Mouse (Mus musculus) MEL (cell line): ENCODE data around the gene Myh10. TPM values are rescaled to one million over a fixed set of nuclear protein-coding genes. Genes with fewer than 3 reads are reported as not detected.

ENCODE experiments used
- DNase-seq: peaks from one replicate; pipeline ENCODE4 v3.0.0; 2011; ENCODE audit warnings: low read depth, low spot score
- H3K27ac ChIP-seq: 2 replicates; pipeline ENCODE4 v1.5.1; 2012; ENCODE audit warnings: low read depth, mild to moderate bottlenecking, control low read depth, low read length, moderate library complexity; ENCODE audit not compliant: control insufficient read depth
- H3K27me3 ChIP-seq, 2 experiments: fragments of 150-350 bp in 1 of 2; sonication (generic) in 1 of 2; 2 replicates each; pipeline ENCODE4 v1.6.1; 2012; ENCODE audit warnings: low read length in 2 of 2, mild to moderate bottlenecking in 2 of 2, improper control_type of control experiment in 1 of 2, moderate library complexity in 1 of 2; ENCODE audit not compliant: insufficient read depth in 2 of 2, control insufficient read depth in 1 of 2
- H3K36me3 ChIP-seq, 2 experiments: 2 replicates each; pipeline ENCODE4 v1.6.1; 2012 to 2014; ENCODE audit warnings: low read length in 2 of 2, improper control_type of control experiment in 1 of 2, inconsistent platforms in 1 of 2, mild to moderate bottlenecking in 1 of 2; ENCODE audit not compliant: insufficient read depth in 2 of 2, control insufficient read depth in 1 of 2
- H3K4me1 ChIP-seq, 2 experiments: fragments of 150-350 bp in 1 of 2; sonication (generic) in 1 of 2; 2 replicates each; pipeline ENCODE4 v1.6.1; 2012; ENCODE audit warnings: low read length in 2 of 2, improper control_type of control experiment in 1 of 2, mild to moderate bottlenecking in 1 of 2; ENCODE audit not compliant: insufficient read depth in 2 of 2, control insufficient read depth in 1 of 2
- H3K4me3 ChIP-seq, 2 experiments: fragments of 150-350 bp in 1 of 2; sonication (generic) in 1 of 2; 2 replicates each; pipeline ENCODE4 v1.5.1; 2012; ENCODE audit warnings: low read depth in 2 of 2, low read length in 2 of 2, mild to moderate bottlenecking in 2 of 2, moderate library complexity in 2 of 2, control low read depth in 1 of 2, improper control_type of control experiment in 1 of 2; ENCODE audit not compliant: control insufficient read depth in 1 of 2, insufficient read depth in 1 of 2
- H3K79me2 ChIP-seq: 2 replicates; pipeline ENCODE4 v1.6.1; 2012; ENCODE audit warnings: mild to moderate bottlenecking, low read length, moderate library complexity; ENCODE audit not compliant: control insufficient read depth, poor library complexity, insufficient read depth
- H3K9ac ChIP-seq: 2 replicates; pipeline ENCODE4 v1.6.1; 2012; ENCODE audit warnings: low read depth, mild to moderate bottlenecking, control low read depth, low read length, moderate library complexity; ENCODE audit not compliant: control insufficient read depth, poor library complexity, severe bottlenecking
- H3K9me3 ChIP-seq: fragments of 150-350 bp; sonication (generic); replicated peaks from 2 replicates; pipeline ENCODE4 v1.6.1; 2012; ENCODE audit warnings: mild to moderate bottlenecking, low read length, improper control_type of control experiment, moderate library complexity; ENCODE audit not compliant: insufficient read depth
- CHD1 ChIP-seq: IDR thresholded peaks from 2 replicates; pipeline ENCODE4 v1.6.1; 2012; ENCODE audit warnings: low read depth, mild to moderate bottlenecking, inconsistent platforms, low read length, improper control_type of control experiment
- CTCF ChIP-seq, 3 experiments: IDR thresholded peaks in 2 of 3; conservative IDR thresholded peaks in 1 of 3; 2 replicates each; pipeline ENCODE4 v1.5.1; 2011 to 2012; ENCODE audit warnings: low read length in 3 of 3, low read depth in 2 of 3, mild to moderate bottlenecking in 2 of 3, improper control_type of control experiment in 1 of 3, inconsistent platforms in 1 of 3, mixed read lengths in 1 of 3, moderate library complexity in 1 of 3; ENCODE audit not compliant: control insufficient read depth in 1 of 3, insufficient read depth in 1 of 3, poor library complexity in 1 of 3, severe bottlenecking in 1 of 3
- E2F4 ChIP-seq: IDR thresholded peaks from 2 replicates; pipeline ENCODE4 v1.6.1; 2011; ENCODE audit warnings: low read depth, low read length, improper control_type of control experiment, borderline replicate concordance
- ELF1 ChIP-seq: IDR thresholded peaks from 2 replicates; pipeline ENCODE4 v1.6.1; 2014; ENCODE audit warnings: low read depth, mild to moderate bottlenecking, inconsistent platforms, low read length, improper control_type of control experiment, moderate library complexity
- ETS1 ChIP-seq: IDR thresholded peaks from 2 replicates; pipeline ENCODE4 v1.6.1; 2012; ENCODE audit warnings: low read depth, mild to moderate bottlenecking, inconsistent platforms, low read length, improper control_type of control experiment, moderate library complexity
- GABPA ChIP-seq: IDR thresholded peaks from 2 replicates; pipeline ENCODE4 v1.6.1; 2012; ENCODE audit warnings: low read depth, mild to moderate bottlenecking, inconsistent platforms, low read length, improper control_type of control experiment, moderate library complexity
- GATA1 ChIP-seq: IDR thresholded peaks from 2 replicates; pipeline ENCODE4 v1.6.1; 2011; ENCODE audit warnings: low read depth, low read length, improper control_type of control experiment
- HCFC1 ChIP-seq: IDR thresholded peaks from 2 replicates; pipeline ENCODE4 v1.6.1; 2012; ENCODE audit warnings: low read depth, mild to moderate bottlenecking, inconsistent platforms, low read length, improper control_type of control experiment, moderate library complexity
- JUND ChIP-seq: IDR thresholded peaks from 2 replicates; pipeline ENCODE4 v1.6.1; 2011; ENCODE audit warnings: low read depth, mild to moderate bottlenecking, improper control_type of control experiment, low read length
- KAT2A ChIP-seq: conservative IDR thresholded peaks from 2 replicates; pipeline ENCODE4 v1.6.1; 2012; ENCODE audit warnings: low read depth, low read length, improper control_type of control experiment, inconsistent platforms
- MEF2A ChIP-seq: IDR thresholded peaks from 2 replicates; pipeline ENCODE4 v1.6.1; 2014; ENCODE audit warnings: low read depth, mild to moderate bottlenecking, inconsistent platforms, low read length, improper control_type of control experiment; ENCODE audit not compliant: poor library complexity, insufficient replicate concordance, severe bottlenecking; ENCODE audit errors: extremely low read depth
- MXI1 ChIP-seq: IDR thresholded peaks from 2 replicates; pipeline ENCODE4 v1.6.1; 2011; ENCODE audit warnings: mild to moderate bottlenecking, low read depth, low read length, improper control_type of control experiment
- MYB ChIP-seq: IDR thresholded peaks from 2 replicates; pipeline ENCODE4 v1.6.1; 2011; ENCODE audit warnings: mild to moderate bottlenecking, low read depth, low read length, improper control_type of control experiment
- NELFE ChIP-seq: IDR thresholded peaks from 2 replicates; pipeline ENCODE4 v1.6.1; 2011; ENCODE audit warnings: low read depth, low read length, improper control_type of control experiment
- NRF1 ChIP-seq: IDR thresholded peaks from 2 replicates; pipeline ENCODE4 v1.6.1; 2014; ENCODE audit warnings: low read depth, mild to moderate bottlenecking, inconsistent platforms, low read length, improper control_type of control experiment, moderate library complexity; ENCODE audit not compliant: poor library complexity, insufficient read depth, severe bottlenecking
- POLR2AphosphoS5 ChIP-seq: IDR thresholded peaks from 2 replicates; pipeline ENCODE4 v1.6.1; 2012; ENCODE audit warnings: low read depth, borderline replicate concordance, mild to moderate bottlenecking, inconsistent platforms, low read length, moderate library complexity, mixed read lengths
- SIN3A ChIP-seq: IDR thresholded peaks from 2 replicates; pipeline ENCODE4 v1.6.1; 2012; ENCODE audit warnings: low read length, improper control_type of control experiment, inconsistent platforms
- SMC3 ChIP-seq: IDR thresholded peaks from 2 replicates; pipeline ENCODE4 v1.6.1; 2011; ENCODE audit warnings: low read depth, low read length, improper control_type of control experiment
- TAL1 ChIP-seq: IDR thresholded peaks from 2 replicates; pipeline ENCODE4 v1.6.1; 2012; ENCODE audit warnings: mild to moderate bottlenecking, inconsistent platforms, low read length, moderate library complexity, mixed read lengths
- TCF12 ChIP-seq: IDR thresholded peaks from 2 replicates; pipeline ENCODE4 v1.6.1; 2014; ENCODE audit warnings: low read depth, mild to moderate bottlenecking, inconsistent platforms, low read length, improper control_type of control experiment, moderate library complexity
- UBTF ChIP-seq: IDR thresholded peaks from 2 replicates; pipeline ENCODE4 v1.6.1; 2012; ENCODE audit warnings: low read depth, mild to moderate bottlenecking, inconsistent platforms, low read length, improper control_type of control experiment, moderate library complexity, borderline replicate concordance; ENCODE audit not compliant: insufficient read depth
- USF2 ChIP-seq, 2 experiments: IDR thresholded peaks; 2 replicates each; pipeline ENCODE4 v1.6.1; 2011 to 2012; ENCODE audit warnings: improper control_type of control experiment in 2 of 2, low read length in 2 of 2, borderline replicate concordance in 1 of 2, inconsistent platforms in 1 of 2, low read depth in 1 of 2, mild to moderate bottlenecking in 1 of 2; ENCODE audit not compliant: insufficient read depth in 1 of 2
- ZC3H11A ChIP-seq: IDR thresholded peaks from 2 replicates; pipeline ENCODE4 v1.6.1; 2012; ENCODE audit warnings: low read depth, mild to moderate bottlenecking, inconsistent platforms, low read length, improper control_type of control experiment
- ZNF384 ChIP-seq: IDR thresholded peaks from 2 replicates; pipeline ENCODE4 v1.6.1; 2012; ENCODE audit warnings: low read depth, mild to moderate bottlenecking, inconsistent platforms, low read length, improper control_type of control experiment
- polyA plus RNA-seq, 2 experiments: library from polyadenylated mRNA; stranded (reverse) in 1 of 2; unstranded in 1 of 2; fragments of >175 nt in 1 of 2; fragments of >200 nt in 1 of 2; gene quantifications; 2 replicates each; pipeline versions ENCODE4 v1.2.1 to v1.2.4; 2012; ENCODE audit warnings: low replicate concordance in 2 of 2, low read depth in 1 of 2; ENCODE audit not compliant: insufficient read length in 2 of 2, insufficient read depth in 1 of 2, missing spikeins in 1 of 2
- total RNA-seq: library from RNA; depleted of rRNA; stranded (reverse); fragments of 300-350 nt; gene quantifications from 2 replicates; pipeline ENCODE4 v1.2.3, GENCODE M21; 2012

Myh10 gene
- total and polyA plus RNA-seq, 3 experiments = 99.3 to 187 (median 127) TPM

DNA sequence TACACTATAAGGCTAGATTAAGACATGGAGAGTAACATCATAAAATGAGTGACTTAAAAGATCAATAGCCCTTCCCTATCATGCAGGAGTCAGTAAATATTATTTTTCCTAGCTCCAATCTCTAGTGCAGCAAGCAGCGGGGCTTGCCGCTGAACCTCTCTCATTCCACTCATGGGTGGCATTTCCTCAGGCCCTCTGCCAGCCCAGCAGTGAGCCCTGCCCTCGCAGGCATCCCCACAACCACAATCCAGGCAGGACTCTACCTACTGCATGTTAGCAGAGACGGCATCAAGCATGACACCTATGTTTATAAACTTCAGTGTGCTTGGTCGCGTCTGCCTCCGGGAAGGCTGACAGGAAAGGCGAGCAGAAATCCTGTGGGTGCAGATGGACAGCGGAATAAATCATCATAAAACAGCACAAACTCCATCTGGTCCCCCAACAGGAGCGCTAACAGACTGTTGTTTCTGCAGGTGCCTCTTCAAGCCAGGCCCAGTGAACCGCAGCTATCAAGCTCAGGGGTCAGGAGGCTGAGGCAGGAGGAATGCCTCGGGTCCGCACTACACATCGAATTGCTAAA lies 128.0 kb downstream of the Myh10 start:
- H3K79me2 ChIP-seq = peaks cover 3% of the 10 kb centered on the region; the same call in 1 of the 2 replicates
- H3K36me3 ChIP-seq = peaks cover 0 to 37% of the 10 kb centered on the region in 2 experiments; a peak in 2 of 4 replicates
- no peaks in the 10 kb centered on the region for H3K27me3 ChIP-seq
- H3K9me3 ChIP-seq = no peaks in the 10 kb centered on the region
- no peak for DNase-seq
- H3K9ac ChIP-seq = no peak overlapping the region
- H3K27ac ChIP-seq = no peak overlapping the region
- no peak overlapping the region for H3K4me3 ChIP-seq
- TF ChIP-seq ETS1 (no peak), ELF1 (no peak), UBTF (no peak), MEF2A (no peak), NRF1 (no peak), KAT2A (no peak), HCFC1 (no peak), GATA1 (no peak)
- TF ChIP-seq, all 39 proteins: peak for 0
- no peaks in the 10 kb centered on the region for H3K4me1 ChIP-seq

DNA sequence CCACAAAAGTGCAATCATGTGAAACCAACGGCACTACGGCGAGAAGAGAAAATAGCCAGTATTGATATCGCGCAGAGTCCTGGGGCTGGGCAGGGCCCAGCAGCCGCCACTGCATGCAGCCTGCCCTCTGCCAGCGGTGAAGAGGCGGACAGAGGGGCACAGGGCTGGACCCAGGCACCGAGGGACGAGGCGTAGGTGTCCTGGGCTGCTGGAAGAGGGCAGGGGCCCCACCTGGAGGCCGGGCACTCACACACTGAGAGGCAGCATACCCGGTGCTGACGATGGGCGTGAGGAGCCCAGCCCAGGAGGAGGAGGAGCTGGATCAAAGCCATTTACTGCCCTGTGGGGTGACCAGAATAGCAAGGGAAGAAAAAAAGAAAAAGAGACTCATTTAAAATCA lies 131.0 kb downstream of the Myh10 start:
- Histone ChIP-seq H3K9me3 (no peaks in the 10 kb centered on the region), H3K4me3 (no peak overlapping the region), H3K9ac (no peak overlapping the region), H3K27ac (no peak overlapping the region), H3K36me3 (peaks cover 20 to 43% of the 10 kb centered on the region in 2 experiments), H3K79me2 (peaks cover 9% of the 10 kb centered on the region; the same call in 1 of the 2 replicates), H3K4me1 (peaks cover 16 to 19% of the 10 kb centered on the region in 2 experiments), H3K27me3 (no peaks in the 10 kb centered on the region)
- DNase-seq = no peak
- no peak for TF ChIP-seq E2F4
- no peak for TF ChIP-seq ELF1

DNA sequence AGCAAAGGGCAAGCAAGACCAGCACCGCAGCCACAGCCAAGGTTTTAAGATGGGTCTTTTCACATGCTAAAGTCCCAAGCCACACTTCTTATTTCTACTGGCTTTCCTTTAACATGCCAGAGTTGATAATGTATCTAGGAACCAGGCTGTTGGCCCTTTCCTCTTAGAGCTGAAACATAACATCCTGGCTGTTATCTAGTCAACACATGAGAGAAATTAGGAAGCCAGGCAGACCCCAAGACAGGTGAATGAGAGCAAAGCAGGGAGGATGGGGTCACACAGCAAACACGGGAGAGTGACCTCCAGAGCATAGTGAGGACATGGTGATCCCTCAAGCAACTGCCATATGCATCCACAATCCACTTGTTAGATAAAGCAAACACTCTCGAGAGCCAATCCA lies 135.4 kb downstream of the Myh10 start:
- peak; percentile 62 for DNase-seq
- H3K27me3 ChIP-seq = no peaks in the 10 kb centered on the region
- TF ChIP-seq GATA1 = peak; percentile 81
- TF ChIP-seq JUND = no peak
- no peak for TF ChIP-seq USF2 (IDR thresholded peaks at IDR 0.05; ENCODE audit: borderline replicate concordance in 1 of 2, insufficient read depth in 1 of 2, low read depth in 1 of 2, low read length in 2 of 2)
- TF ChIP-seq CHD1 = no peak
- no peak for TF ChIP-seq POLR2AphosphoS5
- TF ChIP-seq CTCF (IDR thresholded peaks at IDR 0.05 in 2 of 3, conservative IDR thresholded peaks at IDR 0.05 in 1 of 3; ENCODE audit: control insufficient read depth in 1 of 3, insufficient read depth in 1 of 3, low read depth in 2 of 3, low read length in 3 of 3, poor library complexity in 1 of 3, severe bottlenecking in 1 of 3) = no peak
- TF ChIP-seq GABPA = no peak
- TF ChIP-seq SMC3 = no peak
- peak; percentile 60; the same call in 1 of the 2 replicates for TF ChIP-seq SIN3A
- TF ChIP-seq TAL1 = peak; percentile 56
- peak; percentile 72; the same call in 1 of the 2 replicates for TF ChIP-seq MYB
- peak; percentile 18; the same call in 1 of the 2 replicates for TF ChIP-seq ZC3H11A
- TF ChIP-seq TCF12 = peak; percentile 90
- TF ChIP-seq ZNF384 = no peak
- no peak for TF ChIP-seq UBTF
- TF ChIP-seq MXI1 = peak; percentile 40; the same call in 1 of the 2 replicates
- no peak for TF ChIP-seq NELFE

More for the DNA sequence above, 135.4 kb downstream of the Myh10 start:
- H3K36me3 ChIP-seq = peaks cover 44 to 53% of the 10 kb centered on the region in 2 experiments
- H3K4me3 ChIP-seq = no peak overlapping the region
- no peaks in the 10 kb centered on the region for H3K9me3 ChIP-seq
- peaks cover 27 to 32% of the 10 kb centered on the region in 2 experiments for H3K4me1 ChIP-seq
- H3K27ac ChIP-seq = peak overlapping the region; percentile 49
- peaks cover 9% of the 10 kb centered on the region; the same call in 1 of the 2 replicates for H3K79me2 ChIP-seq
- peak overlapping the region; percentile 13; the same call in 1 of the 2 replicates for H3K9ac ChIP-seq
